Mouse (Mus musculus) left cerebral cortex, postnatal 14 days (tissue): ENCODE results near the gene Pold3. TPM values are rescaled to one million over a fixed set of nuclear protein-coding genes. Genes with fewer than 3 reads are reported as not detected.
A peak's percentile ranks its signal among the peaks of the same experiment; 100 is the strongest.

ENCODE experiments used
- DNase-seq, 2 experiments: peaks; one replicate each; pipeline ENCODE4 v3.0.0; 2021 to 2022; ENCODE audit warnings: low spot score in 2 of 2, mixed read lengths in 1 of 2
- intact Hi-C: fragments of 180-260 bp; cut with DNase I; formaldehyde crosslinking; loops from one replicate; pipeline ENCODE4 v1.15.1; 2025
- long read RNA-seq, 2 experiments: library from polyadenylated mRNA; stranded (forward); transcript quantifications; one replicate each; pipeline ENCODE4 v2.0.0; 2021
- total RNA-seq, 2 experiments: library from RNA; stranded (reverse); gene quantifications; 2 replicates each; pipeline ENCODE4 v1.2.3; 2021

Gene Pold3
- total RNA-seq, result 10 to 100 TPM; 25.7 to 31.7 TPM
- long read RNA-seq, experiment 1, transcript Pold3-201 (12 exons, 3,069 nt), result major isoform, 17 of 23 reads
- long read RNA-seq, experiment 1, partial matches to known transcripts, result 1 of 23 reads
- long read RNA-seq, experiment 1, other reads (novel, unspliced or antisense), result 3 of 23 reads
- long read RNA-seq, experiment 2, transcript Pold3-201 (12 exons, 3,069 nt), result major isoform, 12 of 19 reads
- long read RNA-seq, experiment 2, partial matches to known transcripts, result 3 of 19 reads
- long read RNA-seq, experiment 2, other reads (novel, unspliced or antisense), result 3 of 19 reads

DNA sequence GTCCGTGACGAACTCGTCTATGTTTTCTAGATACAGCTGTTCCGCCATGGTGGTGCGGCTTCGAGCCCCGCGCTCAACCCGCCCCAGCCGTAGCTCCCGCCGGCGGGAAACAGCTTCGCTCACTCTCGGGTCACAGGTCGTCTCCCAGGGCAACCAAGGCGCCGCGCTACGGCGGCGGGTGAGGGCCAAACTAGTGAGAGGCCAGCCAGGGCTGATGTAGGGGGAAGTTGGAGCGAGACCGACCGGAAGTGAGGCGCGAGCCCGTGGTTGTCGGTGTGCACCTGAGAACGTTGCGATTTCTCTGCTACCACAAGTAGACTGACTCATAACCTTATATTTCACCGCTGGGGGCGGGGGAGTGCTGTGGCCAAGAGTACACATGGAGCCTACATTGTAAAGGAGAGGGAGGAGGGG is at the start of gene Pold3:
TSS of gene Pold3 (minus strand) at position 190 of the 414 bp plus-strand sequence.
- DNase-seq, result peak; percentile 98 to 99
- intact Hi-C loops, result loop anchor here (5.0 kb wide), 2 partner anchors 66 to 106 kb away; partner anchors contain the start of gene Pgm2l1

DNA sequence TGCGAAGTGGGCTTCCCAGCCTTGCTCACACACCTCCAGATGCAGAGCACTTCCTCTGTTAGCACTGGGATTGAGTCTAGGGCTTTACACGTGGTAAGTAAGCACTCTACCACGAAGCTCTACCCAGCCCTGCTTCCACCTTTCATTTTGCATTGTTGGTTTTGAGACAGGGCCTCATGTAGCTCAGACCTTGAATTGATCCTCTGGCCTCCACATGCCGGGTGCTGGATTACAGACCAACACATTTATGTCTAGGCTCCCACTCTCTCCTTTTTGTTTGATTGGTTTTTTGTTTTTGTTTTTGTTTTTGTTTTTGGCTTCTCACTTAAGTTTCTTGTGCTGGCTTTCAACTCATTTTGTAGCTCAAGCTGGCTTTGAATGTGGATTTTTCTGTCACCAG is 49.4 kb upstream of the Pold3 start:
- intact Hi-C loops, result no loop called here
- no peak for DNase-seq

DNA sequence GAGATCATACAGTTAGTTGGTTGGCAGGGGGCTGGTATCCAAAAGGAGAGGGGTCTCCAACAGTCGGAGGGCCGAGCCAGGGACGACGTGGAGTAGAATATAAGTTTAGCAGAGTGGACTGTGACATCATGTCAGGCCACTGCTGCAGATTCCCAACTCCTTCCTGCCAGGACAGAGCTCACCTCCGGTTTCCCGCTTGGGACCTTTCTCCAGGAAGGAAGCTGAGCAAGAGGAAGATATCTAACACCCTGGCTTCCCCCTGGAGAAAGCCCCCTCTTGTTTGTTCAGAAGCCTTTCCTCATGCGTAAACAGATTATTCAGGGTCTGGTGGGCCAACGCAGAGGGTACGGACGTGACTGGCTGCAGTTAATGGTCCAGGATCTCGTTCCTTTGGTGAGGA is 47.3 kb upstream of the Pold3 start:
- DNase-seq, result no peak
- intact Hi-C loops, result no loop called here

DNA sequence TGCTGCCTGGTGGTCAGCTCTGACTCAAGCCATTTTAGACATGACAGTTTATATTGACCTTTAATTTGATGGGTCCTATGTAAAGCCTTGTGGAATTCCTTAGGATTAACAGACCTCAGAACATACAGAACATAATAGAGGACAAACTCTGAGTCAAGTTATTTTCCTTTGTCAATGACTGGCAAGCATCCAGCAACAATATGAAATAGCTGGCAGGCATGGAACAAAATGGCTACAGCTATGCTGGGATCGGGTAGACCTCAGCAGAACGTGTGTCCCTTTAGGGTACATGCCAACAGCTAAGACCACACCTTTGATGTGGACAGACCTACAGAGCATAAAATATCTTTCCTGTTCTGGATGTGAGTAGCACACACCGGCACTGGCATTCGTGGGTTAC is 42.1 kb upstream of the Pold3 start:
- DNase-seq, result no peak
- intact Hi-C loops, result no loop called here

DNA sequence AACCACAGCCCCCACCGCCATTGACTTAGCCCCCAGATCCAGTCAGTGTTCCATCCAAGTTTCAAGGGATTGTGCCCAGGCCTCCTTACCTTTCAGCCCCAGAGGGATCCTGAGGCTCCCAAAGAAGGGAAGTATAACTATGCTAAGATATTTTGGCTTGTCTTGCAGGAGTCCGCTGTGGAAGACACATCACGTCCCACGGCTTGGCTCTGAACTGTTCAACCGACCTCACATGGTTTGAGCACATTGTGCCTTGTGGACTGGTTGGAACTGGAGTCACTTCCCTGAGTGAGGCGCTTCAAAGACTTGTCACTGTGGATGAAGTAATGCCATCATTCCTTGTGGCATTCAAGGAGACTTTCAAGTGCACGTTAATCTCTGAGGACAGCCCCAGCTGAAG is 38.6 kb upstream of the Pold3 start:
- no peak for DNase-seq
- intact Hi-C loops, result no loop called here

DNA sequence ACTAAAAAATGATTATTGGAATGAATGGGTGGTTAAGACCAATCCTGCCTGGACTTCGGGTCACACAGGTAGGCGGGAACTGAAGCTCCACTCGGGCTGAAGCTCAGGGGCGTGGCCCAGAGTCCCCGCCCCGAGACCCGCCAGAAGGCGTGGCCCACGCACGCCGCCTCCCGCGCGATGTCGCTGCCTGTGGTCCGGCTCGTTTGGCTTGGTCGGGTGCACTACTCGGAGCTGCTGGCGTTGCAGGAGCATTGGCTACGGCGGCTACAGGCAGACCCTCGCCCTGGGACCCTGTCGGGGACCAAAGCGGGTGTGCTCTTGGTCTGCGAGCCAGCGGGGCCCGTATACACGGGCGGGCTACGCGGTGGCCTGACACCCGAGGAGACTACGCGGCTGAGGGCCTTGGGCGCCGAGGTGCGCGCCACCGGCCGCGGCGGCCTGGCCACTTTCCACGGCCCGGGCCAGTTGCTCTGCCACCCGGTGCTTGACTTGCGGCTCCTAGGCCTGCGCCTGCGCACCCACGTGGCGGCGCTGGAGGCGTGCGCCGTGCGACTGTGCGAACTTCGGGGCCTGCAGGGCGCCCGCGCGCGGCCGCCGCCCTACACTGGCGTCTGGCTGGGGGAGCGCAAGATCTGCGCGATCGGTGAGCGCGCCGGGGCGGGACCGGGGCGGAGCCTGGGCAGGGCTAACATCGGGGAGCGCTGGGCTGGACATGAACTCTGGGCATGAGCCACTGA is 37.9 kb upstream of the Pold3 start, which contains the start of gene Lipt2:
TSS of gene Lipt2 (plus strand) at position 173 of the 737 bp plus-strand sequence.
- intact Hi-C loops, result no loop called here
- DNase-seq, result peak; percentile 86 to 90

DNA sequence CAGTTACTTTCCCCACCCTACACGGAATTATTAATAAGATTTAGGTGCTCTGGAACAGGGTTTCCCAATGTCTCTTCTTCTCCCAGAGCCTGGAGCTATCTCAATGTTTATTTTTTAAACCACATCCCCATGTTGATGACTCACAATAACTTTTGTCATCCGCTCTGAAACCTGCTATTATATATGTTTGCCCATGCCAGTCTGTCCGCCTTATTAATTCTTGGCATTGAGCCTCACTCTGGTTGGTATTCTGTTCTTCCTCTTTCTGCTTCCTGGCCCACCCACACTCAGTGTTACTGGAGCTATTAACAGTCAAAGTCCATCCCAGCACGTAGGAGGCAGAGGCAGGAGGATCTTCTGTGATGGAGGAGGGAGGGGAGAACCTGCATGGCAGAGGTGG is 36.3 kb upstream of the Pold3 start:
- intact Hi-C loops, result no loop called here

DNA sequence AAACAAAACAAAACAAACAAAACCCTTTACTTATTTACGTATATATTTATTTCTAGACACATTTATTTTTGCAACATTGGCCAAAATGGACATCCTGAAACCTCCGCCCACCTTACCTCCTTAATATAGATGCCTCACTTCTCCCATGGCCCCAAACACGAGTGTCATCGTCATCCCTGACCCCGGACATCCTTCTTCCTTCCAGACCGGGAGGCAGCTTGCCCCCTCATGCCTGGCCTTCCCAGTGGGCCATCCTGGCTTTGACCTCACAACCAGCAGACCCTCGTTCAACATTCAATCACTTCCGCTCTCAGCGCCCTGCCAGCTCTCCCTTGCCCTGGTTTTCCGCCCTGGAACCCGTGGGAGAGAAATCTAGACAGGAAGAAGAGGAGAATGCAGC is 29.3 kb upstream of the Pold3 start:
- no peak for DNase-seq
- intact Hi-C loops, result no loop called here

More for the DNA sequence above, 36.3 kb upstream of the Pold3 start:
- DNase-seq, result no peak

DNA sequence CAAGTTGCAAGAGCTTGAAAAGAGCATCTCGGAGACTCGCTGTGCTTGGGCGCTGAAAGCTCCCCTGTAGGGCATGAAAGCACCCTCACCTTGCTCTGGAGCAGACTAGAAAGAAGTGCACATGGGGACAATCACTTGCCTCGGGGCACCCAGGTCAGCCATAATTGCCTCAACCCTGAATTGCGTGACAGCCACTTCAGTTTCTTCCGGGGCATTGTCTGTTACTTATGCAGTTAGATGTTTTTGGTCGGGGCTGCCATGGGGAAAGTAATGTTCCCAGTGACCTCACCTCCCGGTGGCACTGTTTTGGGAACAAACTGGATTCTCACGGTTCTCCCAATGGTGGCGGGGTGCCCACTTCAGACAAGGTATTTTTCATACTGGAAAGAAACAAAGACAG is 28.7 kb upstream of the Pold3 start:
- intact Hi-C loops, result no loop called here
- DNase-seq, result no peak

DNA sequence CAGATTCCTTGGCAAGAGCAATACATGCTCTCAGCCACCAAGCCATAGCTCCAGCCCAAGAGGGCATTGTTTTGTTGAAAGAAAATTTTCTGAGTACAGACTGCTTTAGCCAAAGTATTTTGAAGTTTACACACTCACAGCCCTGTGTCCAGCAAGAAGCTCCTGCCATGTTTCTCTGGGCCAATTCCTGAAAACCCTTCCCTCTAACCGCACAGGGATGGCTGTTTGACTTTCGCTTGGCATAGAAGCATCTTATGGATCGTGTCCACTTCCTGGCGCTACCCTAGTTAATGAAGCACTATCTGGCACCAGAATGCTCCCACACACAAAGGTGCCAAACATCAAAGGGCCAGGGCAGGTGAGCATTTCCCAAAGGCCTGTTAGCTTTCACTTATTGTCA is 27.2 kb upstream of the Pold3 start:
- intact Hi-C loops, result no loop called here
- DNase-seq, result no peak

DNA sequence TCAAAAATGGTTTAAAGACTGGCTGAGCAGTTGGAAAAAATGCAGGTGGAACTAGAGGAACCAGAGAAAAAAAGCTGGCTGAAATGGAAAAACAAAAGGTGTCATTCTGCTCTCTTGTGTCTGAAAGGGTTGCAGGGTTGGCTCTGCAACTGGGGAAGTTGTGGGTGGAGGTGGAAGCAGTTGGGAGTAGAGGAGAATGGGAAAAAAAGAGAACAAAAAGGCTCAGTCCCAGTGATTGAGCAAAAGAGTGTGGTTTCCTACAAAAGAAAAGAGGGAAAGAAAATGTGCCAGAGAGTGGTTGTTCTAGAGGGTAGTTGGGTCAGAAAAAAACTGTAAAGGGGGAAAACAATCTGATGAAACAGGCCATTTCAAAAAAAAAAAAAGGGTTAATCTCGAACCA is 19.2 kb upstream of the Pold3 start:
- DNase-seq, result no peak
- intact Hi-C loops, result no loop called here

DNA sequence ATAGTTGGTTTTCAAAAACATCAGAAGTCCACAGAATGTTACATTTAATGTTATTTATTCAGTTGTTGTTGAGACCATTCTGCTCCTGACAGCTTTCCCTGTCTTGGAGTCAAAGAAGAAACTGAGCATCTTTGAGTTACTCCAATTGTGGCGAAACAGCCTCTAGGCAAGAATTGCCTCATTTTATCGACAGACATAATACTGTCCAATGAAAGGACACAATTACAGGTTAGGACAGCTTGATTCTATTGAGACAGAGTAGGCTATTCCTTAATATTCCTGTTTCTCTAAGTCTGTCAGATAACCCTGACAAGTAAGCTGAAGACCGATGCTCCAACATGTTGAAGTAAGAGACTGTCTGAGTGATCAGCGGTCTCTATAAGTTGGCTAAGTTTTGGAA is 16.7 kb upstream of the Pold3 start:
- DNase-seq, result no peak
- intact Hi-C loops, result no loop called here

DNA sequence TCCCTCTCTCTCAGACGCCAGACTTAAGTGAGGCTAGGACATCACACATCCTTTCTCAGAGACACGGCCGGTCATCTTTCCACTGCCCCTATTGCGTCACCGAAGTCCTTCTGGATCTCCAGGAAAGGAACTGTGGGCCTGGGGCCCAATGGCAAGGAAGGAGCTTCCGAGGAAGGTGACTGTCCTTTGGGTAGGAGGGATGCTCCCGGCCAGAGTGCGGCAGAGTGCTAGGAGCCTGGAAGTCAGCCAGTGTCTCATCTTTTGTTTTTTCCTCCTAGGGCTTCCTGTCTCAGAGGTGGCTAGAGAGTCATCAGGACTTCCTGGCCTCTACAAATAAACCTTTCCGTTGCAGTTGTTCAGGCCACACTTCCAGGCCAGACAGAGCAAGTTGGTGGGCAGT is 15.7 kb upstream of the Pold3 start:
- DNase-seq, result no peak
- intact Hi-C loops, result no loop called here

DNA sequence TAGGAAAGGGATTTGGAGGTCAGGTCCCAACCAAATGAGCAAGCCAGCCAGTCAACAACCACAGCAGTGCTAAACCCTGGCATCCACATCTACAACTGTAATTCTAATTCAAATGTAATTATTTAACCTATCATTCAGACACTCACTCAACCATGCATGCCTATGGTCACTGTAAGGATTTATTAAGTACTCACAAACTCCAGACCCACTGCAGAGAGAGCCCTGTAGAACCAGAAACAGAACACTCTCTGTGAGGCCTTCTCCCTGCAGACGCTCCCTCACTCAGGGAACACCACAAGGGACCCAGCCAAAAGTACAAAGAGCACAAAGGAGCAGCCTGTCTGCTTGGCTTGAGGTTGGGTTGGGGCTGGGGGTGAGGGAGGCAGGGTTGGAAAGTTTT is 11.0 kb upstream of the Pold3 start:
- intact Hi-C loops, result no loop called here
- no peak for DNase-seq

DNA sequence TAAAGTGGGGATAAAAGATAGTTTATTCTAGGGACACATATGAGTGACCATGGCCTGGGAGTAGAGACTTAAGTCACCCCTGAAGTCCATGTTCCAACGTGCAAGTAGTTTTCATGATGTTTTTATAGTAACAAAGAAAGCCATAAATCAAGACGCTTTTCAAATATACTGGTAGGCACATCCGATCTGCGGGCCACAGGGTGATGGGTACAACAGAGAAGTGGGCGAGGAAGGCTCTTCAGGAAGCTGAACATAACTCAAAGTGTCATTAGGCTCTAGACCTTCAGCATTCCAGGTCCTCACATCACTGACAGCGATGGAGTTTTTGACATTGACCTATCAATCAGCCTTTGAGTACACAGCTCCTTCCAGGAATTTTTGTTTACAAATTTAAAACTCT is 9.2 kb upstream of the Pold3 start:
- intact Hi-C loops, result no loop called here
- DNase-seq, result no peak

DNA sequence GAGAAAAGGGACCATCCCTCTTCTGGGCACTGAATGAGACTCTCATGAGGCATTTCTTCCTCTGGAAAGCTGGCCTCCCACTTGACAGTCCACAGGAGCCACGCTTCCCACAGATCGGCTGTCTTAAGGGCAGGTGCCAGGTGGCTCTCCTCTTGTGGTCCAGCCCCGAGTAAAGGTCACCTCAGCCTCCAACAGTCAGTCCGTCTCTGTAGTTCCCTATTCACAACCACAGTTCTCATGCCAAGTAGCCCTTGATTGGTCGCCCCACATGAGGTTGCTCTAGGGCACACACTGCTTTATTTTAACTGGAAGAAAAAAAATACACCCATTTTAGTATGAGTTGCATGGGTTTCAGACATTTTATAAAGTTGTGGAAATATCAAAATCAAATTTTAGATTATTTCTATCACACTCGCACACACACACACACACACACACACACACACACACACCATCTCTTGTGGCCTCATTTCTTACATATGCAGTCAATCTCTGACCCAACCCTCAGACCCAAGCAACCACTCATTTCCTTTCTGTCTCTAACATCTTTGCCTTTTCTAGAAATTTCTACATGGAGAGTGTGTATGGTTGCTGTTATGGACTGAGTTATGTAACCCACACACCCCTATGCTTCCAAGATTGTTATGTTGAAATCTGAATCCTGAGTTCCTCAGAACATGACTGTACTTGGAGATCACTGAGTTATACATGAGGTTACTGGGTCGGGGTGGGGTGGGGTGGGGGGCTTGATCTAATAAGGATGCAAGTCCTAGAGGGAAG is 7.1 kb upstream of the Pold3 start:
- DNase-seq, result no peak
- intact Hi-C loops, result no loop called here

DNA sequence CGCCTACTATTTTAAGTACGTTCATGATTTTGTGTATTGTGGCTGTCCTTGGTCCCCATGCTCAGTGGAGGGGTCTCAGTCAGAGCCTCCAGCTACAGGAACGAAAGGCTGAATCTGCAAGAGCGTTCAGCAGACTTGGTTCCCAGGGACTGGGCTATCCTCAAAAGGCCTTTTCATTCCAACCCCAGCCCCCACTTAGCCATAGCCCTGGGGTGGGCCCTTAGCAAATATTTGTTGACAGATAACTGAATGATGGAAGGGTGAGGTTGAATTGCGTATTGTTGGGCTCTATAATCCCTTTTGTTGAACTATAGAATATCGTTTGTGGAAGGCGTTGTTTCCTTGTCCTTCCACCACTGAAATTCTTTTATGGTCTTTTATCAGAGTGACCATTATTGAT is 5.1 kb upstream of the Pold3 start:
- intact Hi-C loops, result no loop called here
- no peak for DNase-seq

DNA sequence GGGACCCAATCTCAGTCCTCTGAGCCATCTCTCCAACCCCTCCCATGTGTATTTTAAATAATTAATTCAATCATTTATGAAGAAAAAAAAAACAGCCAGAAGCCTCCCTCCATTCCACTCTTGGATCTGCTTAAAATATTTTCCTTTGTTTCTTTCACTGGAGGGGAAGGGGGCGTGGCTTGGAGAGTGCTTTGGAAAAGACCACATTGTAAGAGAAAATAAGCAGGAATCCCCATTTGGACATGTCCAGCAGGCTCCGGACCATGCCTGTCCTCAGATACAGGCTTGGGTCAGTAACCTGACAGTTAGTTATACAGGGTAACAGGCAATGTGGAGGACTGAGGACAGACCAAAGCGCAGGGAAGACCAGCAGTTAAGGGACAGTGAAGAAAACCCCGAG is 3.8 kb upstream of the Pold3 start:
- DNase-seq, result no peak
- intact Hi-C loops, result no loop called here

DNA sequence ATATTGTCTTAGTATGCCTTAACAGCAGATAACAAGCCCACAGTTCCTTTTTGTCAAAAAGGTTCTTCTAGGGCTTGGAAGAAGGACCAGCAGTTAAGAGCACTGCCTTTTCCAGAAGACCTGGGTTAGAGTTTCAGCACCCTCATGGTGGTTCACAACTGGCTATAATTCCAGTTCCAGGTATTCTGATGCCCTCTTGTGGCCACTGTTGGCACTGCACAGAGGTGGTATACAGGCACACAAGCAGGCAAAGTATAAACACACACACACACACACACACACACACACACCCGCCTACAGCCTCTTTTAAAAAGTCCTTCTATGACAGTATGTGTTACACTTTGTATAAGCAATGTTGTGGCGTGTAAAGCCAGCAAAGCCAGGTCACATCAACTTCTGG is 2.8 kb upstream of the Pold3 start:
- peak; percentile 14 to 31 for DNase-seq

DNA sequence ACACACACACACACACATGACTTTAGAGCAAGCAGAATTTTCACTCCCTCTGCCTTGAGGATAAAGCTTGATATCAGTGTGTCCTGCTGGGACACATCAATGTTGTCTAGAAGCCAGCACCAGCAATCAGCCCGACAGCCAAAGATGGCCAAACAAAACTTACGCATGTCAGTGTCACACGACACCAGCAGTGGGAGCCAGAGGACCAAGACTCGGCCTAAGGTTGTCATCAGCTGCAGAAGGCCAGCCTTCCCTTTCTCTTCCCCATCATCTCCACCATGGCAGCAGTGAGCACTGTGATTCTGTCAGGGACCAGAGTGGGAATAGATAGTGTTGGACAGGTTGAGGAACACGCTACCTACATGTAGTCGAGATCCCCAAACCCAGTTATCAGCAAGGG is 2.1 kb upstream of the Pold3 start:
- DNase-seq, result peak; percentile 13 to 33
- intact Hi-C loops, result loop anchor here (5.0 kb wide), 2 partner anchors 64 to 104 kb away; partner anchors contain the start of gene Pgm2l1

More for the DNA sequence above, 2.8 kb upstream of the Pold3 start:
- intact Hi-C loops, result loop anchor here (5.0 kb wide), 2 partner anchors 63 to 103 kb away; partner anchors contain the start of gene Pgm2l1
